Mouse (Mus musculus) hindbrain, embryonic 12.5 days (tissue): ENCODE measurements around the gene Tub. TPM values are rescaled to one million over a fixed set of nuclear protein-coding genes. Genes with fewer than 3 reads are reported as not detected.

ENCODE experiments used
- ATAC-seq: fragments of 200-750 bp; cut with Nextera tagmentation; 2 replicates; pipeline ENCODE4 v1.8.0; 2017; ENCODE audit warnings: moderate TSS enrichment; ENCODE audit not compliant: low FRiP score
- H3K27ac ChIP-seq: fragments of 300-500 bp; sonication (generic); 2 replicates; pipeline ENCODE4 v1.5.1; 2016; ENCODE audit warnings: mild to moderate bottlenecking
- H3K27me3 ChIP-seq: fragments of 300-500 bp; sonication (generic); 2 replicates; pipeline ENCODE4 v1.6.1; 2016; ENCODE audit warnings: mild to moderate bottlenecking
- H3K36me3 ChIP-seq: fragments of 300-500 bp; sonication (generic); 2 replicates; pipeline ENCODE4 v1.6.1; 2016; ENCODE audit warnings: mild to moderate bottlenecking
- H3K4me1 ChIP-seq: fragments of 300-500 bp; sonication (generic); 2 replicates; pipeline ENCODE4 v1.6.1; 2016
- H3K4me2 ChIP-seq: fragments of 300-500 bp; sonication (generic); replicated peaks from 2 replicates; pipeline ENCODE4 v1.6.1; 2016; ENCODE audit warnings: mild to moderate bottlenecking
- H3K4me3 ChIP-seq: fragments of 300-500 bp; sonication (generic); 2 replicates; pipeline ENCODE4 v1.5.1; 2016; ENCODE audit warnings: mild to moderate bottlenecking
- H3K9ac ChIP-seq: fragments of 300-500 bp; sonication (generic); 2 replicates; pipeline ENCODE4 v1.6.1; 2016; ENCODE audit warnings: mild to moderate bottlenecking, moderate library complexity
- H3K9me3 ChIP-seq: fragments of 300-500 bp; sonication (generic); replicated peaks from 2 replicates; pipeline ENCODE4 v1.6.1; 2016; ENCODE audit warnings: mild to moderate bottlenecking
- WGBS: fragments of 180-500 bp; shearing (Covaris S2); methylation state at CpG from one replicate; pipeline ENCODE4 v1.1.7; 2016; 5-methylcytosine and 5-hydroxymethylcytosine counted together
- polyA plus RNA-seq: library from polyadenylated mRNA; unstranded; fragments of >200 nt; fragmentation: Nextera tagmentation; extraction: Ambion mirVana; gene quantifications from 2 replicates; pipeline ENCODE4 v1.2.1, GENCODE M21; 2016

The Tub gene
- polyA plus RNA-seq, 1 experiment from 2014 or later = 42.1 TPM

DNA sequence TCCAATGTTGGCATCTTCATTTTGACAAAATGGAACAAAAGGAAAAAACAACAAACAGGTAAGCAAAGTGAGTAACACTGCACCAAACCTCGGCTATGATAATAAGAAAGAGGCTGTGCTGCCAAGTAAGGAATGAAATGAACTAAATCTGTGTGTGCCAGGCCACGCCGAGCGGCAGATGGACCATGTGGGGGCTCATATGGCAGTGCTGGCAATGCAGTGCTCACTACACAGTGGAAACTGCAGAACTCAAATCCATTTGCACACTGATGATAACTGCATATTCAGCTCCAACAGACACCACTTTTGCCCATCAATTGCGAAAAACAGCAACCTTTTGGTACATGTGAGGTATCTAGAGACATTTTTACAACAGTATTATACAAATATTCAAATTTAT is 89.3 kb downstream of the Tub start:
- H3K27ac ChIP-seq = no peak overlapping the region
- no peaks in the 10 kb centered on the region for H3K9me3 ChIP-seq
- no peaks in the 10 kb centered on the region for H3K27me3 ChIP-seq
- 83% methylated on average over 5 of the region's 5 CpGs for WGBS
- no peaks in the 10 kb centered on the region for H3K4me1 ChIP-seq
- no peak overlapping the region for H3K9ac ChIP-seq
- no peak overlapping the region for H3K4me3 ChIP-seq
- ATAC-seq = no peak
- H3K4me2 ChIP-seq = no peak overlapping the region
- H3K36me3 ChIP-seq = peaks cover 4% of the 10 kb centered on the region; the same call in 1 of the 2 replicates

DNA sequence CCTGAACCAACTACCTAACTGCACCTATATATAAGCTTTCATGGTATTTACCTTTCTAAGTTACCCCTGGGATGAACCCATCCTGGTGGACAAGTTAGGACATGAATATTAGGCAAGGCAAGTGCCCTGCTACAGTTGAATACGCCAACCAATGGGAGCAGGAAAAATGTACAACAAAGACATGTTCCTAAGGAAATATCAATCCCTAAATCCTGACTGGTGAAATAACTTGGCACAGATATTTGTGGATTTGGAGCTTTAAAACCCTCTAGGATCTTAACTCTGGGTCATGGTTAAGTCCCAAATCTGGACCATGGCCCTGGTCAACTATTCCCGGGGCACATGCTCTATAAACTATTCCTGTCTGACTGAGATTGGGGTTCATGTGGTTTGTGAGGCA is 95.7 kb downstream of the Tub start:
- H3K9me3 ChIP-seq = no peaks in the 10 kb centered on the region
- no peak overlapping the region for H3K4me3 ChIP-seq
- no peak overlapping the region for H3K27ac ChIP-seq
- ATAC-seq = no peak
- peaks cover 5% of the 10 kb centered on the region; the same call in 1 of the 2 replicates for H3K36me3 ChIP-seq
- H3K4me2 ChIP-seq = no peak overlapping the region
- no peak overlapping the region for H3K9ac ChIP-seq
- 95% methylated on average over 2 of the region's 2 CpGs for WGBS
- H3K4me1 ChIP-seq = no peaks in the 10 kb centered on the region
- H3K27me3 ChIP-seq = no peaks in the 10 kb centered on the region

DNA sequence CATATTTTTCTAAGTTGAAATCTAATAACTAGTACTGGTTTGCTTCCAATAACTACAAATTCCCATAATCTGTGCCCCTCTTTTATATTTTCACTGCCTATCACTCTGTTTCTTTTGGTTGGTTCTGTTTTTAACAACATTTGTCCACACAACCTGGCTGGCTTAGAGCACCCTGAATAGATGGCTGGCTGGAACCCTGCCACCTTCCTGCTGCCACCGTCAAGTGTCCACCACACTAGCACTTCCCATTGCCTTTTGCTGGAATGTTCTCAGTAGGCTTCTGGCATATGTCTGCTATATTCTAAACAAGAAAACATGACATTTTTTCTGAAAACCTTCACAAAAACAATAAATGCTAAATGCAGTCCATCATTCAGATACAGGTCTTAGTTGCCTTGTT is 100.7 kb downstream of the Tub start:
- Histone ChIP-seq H3K4me3 (no peak overlapping the region), H3K4me1 (no peaks in the 10 kb centered on the region), H3K4me2 (no peak overlapping the region), H3K9me3 (no peaks in the 10 kb centered on the region), H3K36me3 (peaks cover 12% of the 10 kb centered on the region; the same call in 1 of the 2 replicates), H3K9ac (no peak overlapping the region), H3K27ac (no peak overlapping the region), H3K27me3 (no peaks in the 10 kb centered on the region)
- 97% methylated on average over 1 of the region's 1 CpGs for WGBS
- no peak for ATAC-seq

DNA sequence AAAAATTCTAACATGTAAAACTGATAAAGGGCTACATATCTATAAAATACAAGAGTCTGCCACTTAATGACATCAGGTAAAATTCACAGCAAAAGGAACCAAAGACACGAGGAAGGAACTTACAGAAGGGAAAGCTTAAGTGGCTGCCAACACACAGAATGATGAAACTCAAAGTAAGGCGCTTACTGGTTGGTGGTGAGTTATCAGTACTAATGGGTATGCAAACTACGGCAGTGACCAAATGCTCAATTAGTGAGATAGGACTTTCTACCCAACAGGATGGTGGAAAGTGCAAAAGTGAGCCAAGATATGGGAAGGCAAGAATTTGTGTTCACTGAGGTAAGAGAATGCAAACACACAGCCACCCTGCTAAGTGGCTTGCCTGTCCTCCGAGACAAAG is 109.4 kb downstream of the Tub start:
- no peaks in the 10 kb centered on the region for H3K9me3 ChIP-seq
- H3K4me2 ChIP-seq = no peak overlapping the region
- ATAC-seq = no peak
- WGBS = 88% methylated on average over 4 of the region's 4 CpGs
- no peaks in the 10 kb centered on the region for H3K27me3 ChIP-seq
- peaks cover 3% of the 10 kb centered on the region; the same call in 1 of the 2 replicates for H3K36me3 ChIP-seq
- H3K27ac ChIP-seq = no peak overlapping the region
- no peak overlapping the region for H3K4me3 ChIP-seq
- H3K9ac ChIP-seq = no peak overlapping the region
- H3K4me1 ChIP-seq = no peaks in the 10 kb centered on the region

DNA sequence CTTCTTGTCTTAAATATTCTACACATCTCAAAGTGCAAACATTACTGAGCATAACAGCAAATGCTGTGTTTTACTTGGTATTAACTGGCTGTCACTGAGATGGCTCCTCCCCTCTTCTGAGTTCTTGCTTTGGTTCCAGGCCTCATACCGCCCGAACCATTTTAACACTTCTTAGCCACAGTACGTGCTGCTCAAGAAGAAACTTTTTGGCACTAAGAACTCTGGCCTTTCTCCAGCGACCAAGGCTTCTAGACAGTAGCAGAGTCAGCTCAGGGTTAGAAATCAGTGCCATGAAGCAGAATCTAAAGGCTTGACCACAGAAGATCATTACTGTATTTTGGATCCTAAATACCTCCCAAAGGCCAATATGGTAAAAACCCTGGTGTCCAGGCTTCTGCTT is 119.5 kb downstream of the Tub start:
- no peaks in the 10 kb centered on the region for H3K9me3 ChIP-seq
- H3K27me3 ChIP-seq = no peaks in the 10 kb centered on the region
- H3K4me2 ChIP-seq = no peak overlapping the region
- H3K4me3 ChIP-seq = no peak overlapping the region
- no peak overlapping the region for H3K9ac ChIP-seq
- H3K4me1 ChIP-seq = no peaks in the 10 kb centered on the region
- 91% methylated on average over 4 of the region's 4 CpGs for whole genome bisulfite sequencing
- no peak overlapping the region for H3K27ac ChIP-seq
- no peak for ATAC-seq
- no peaks in the 10 kb centered on the region for H3K36me3 ChIP-seq

DNA sequence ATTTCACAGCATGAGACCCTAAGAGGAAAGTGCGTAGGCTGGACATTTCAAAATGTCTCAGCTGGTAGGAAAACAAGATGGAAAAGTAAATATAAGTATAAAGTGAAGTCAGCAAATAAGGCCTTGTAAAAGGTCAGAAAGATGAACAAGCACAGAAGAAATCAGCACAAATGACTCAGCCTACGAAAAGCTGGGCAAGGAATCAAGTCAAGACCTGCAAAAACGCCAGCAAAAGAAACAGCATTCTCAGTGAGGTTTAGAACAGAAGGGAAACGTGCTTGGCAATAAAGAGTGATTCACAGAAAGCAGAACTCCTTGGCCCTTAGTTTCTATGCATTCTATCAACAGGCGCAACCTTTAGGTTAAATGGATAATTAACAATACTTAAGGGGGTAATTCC is 122.2 kb downstream of the Tub start:
- 85% methylated on average over 5 of the region's 5 CpGs for WGBS
- Histone ChIP-seq H3K36me3 (no peaks in the 10 kb centered on the region), H3K4me3 (no peak overlapping the region), H3K9me3 (no peaks in the 10 kb centered on the region), H3K4me1 (no peaks in the 10 kb centered on the region), H3K9ac (no peak overlapping the region), H3K4me2 (no peak overlapping the region), H3K27ac (no peak overlapping the region), H3K27me3 (no peaks in the 10 kb centered on the region)
- no peak for ATAC-seq

DNA sequence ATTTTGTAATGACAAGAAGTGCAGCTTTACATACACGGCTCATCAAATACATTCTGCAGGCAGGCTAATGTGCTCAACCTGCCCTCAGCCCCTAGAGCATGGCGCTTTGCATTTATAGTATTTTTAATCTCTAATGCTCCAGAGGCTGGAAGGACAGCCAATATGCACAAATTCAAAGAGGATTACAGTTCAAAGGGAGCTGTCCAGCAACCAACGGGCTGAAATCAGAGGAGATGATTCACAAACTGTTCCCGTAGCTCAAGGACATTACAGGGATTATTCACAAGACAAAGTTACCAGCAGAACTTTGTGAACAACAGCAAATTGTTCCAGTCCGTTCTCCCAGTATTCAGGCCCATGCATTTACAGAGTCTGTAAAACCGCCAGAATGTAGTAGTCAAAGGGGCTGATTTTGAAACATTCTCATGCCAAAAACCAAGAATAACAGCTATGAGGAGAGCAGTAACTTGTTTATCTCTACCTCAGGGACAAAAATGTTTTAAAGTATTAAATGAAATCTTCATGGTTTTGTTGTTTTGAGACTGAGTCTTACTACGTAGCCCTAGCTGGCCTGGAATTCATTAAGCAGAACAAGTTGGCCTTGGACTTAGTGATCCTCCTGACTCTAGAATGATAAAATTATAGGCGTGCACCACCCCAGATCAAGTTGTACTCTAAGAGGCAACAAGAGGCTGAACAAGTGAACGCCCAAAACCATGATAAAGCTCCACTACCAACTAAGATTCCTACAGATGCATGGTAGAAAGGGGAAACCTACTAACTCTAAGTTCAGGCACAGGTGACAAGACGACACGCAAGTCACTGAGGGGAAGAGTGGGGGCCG is 132.4 kb downstream of the Tub start:
- 25% methylated on average over 12 of the region's 12 CpGs for WGBS
- Histone ChIP-seq H3K27me3 (no peaks in the 10 kb centered on the region), H3K9me3 (no peaks in the 10 kb centered on the region), H3K4me3 (peak overlapping the region; percentile 80), H3K9ac (peak overlapping the region; percentile 77), H3K36me3 (no peaks in the 10 kb centered on the region), H3K4me2 (peak overlapping the region; percentile 66), H3K4me1 (peaks cover 13% of the 10 kb centered on the region), H3K27ac (no peak overlapping the region)
- peak; percentile 53 for ATAC-seq

DNA sequence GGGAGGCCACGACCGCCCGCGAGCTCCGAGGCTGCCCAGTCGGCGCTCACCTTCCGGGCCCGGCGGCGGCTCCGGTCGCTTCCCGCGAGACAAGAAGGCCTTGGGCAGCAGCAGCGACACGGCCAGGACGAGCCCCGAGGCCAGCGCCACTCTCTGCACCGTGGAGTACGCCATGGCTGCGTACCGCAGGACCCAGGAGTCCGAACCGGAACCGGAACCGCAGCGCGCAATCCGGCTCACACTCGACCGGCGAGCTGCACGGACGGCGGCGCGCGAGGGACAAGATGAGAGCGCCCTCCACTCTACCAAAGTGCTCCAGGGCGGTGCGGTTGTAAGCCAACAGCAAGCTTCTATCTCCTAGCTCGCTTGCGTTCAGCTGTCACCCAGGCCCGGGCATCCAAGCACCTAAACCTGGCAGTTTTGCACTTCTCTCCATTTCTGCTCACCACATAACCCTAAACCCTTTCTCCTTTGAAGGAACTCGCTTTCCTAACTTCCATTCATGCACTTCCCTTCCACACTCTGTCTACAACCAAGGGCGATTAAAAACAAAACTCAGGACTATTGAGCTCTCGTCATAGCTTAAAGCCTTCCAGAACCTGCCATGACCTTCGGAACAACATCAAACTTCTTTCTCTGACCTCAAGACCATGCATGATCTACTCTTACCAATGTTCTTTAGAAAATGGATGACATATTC is 133.1 kb downstream of the Tub start, which contains the start of gene Ric3:
Ric3 (minus strand) TSS at position 219 of the 700 bp plus-strand sequence.
- H3K4me1 ChIP-seq = peaks cover 13% of the 10 kb centered on the region
- peak within 1 kb of the TSS; percentile 80 for H3K4me3 ChIP-seq
- peak within 1 kb of the TSS; percentile 66 for H3K4me2 ChIP-seq
- H3K27ac ChIP-seq = no peak within 1 kb of the TSS
- no peaks in the 10 kb centered on the region for H3K36me3 ChIP-seq
- peak within 1 kb of the TSS; percentile 77 for H3K9ac ChIP-seq
- no peaks in the 10 kb centered on the region for H3K27me3 ChIP-seq
- H3K9me3 ChIP-seq = no peaks in the 10 kb centered on the region
- WGBS = 9% methylated on average over 50 of the region's 50 CpGs
- ATAC-seq = peak; percentile 93

DNA sequence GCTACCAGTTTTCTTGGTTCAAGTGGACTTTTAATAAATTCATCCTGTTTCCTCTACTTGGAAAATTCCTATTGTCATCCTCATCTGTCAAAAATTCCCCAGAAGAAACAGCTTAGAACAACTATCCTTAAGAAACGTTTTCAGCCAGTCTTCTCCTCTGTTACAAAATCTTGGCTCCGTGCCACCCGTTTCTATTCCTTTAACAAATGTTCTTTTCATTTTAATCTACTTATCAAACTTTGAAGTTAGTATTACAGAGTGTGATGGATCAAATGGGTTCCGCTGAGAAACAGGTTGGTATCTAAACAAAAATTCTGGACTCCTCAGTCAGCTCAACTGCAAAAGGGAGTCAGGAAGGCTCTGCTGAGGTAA is 133.7 kb downstream of the Tub start:
- Histone ChIP-seq H3K9me3 (no peaks in the 10 kb centered on the region), H3K27ac (no peak overlapping the region), H3K36me3 (no peaks in the 10 kb centered on the region), H3K4me1 (peaks cover 13% of the 10 kb centered on the region), H3K4me2 (peak overlapping the region; percentile 66; the same call in 1 of the 2 replicates), H3K27me3 (no peaks in the 10 kb centered on the region), H3K9ac (0 out of 2 replicates have a peak overlapping the region, but pooled peaks have one; percentile 77), H3K4me3 (no peak overlapping the region)
- 84% methylated on average over 4 of the region's 4 CpGs for WGBS
- ATAC-seq = no peak

Other genes starting within 250 kb of the Tub start
- gene Olfr512, start 237.0 kb upstream of the Tub start, polyA plus RNA-seq = not detected in 2 replicates
- gene Olfr513, start 199.4 kb upstream of the Tub start, polyA plus RNA-seq = not detected in 2 replicates
- gene Olfr514, start 124.3 kb upstream of the Tub start, polyA plus RNA-seq = not detected in 2 replicates
- gene Olfr516, start 99.8 kb upstream of the Tub start, polyA plus RNA-seq = not detected in 2 replicates
- gene Olfr517, start 78.0 kb upstream of the Tub start, polyA plus RNA-seq = not detected in 2 replicates
- not detected in 2 replicates for gene Olfr518, start 65.3 kb upstream of the Tub start, polyA plus RNA-seq
- not detected in 2 replicates for gene Olfr519, start 55.9 kb upstream of the Tub start, polyA plus RNA-seq
- not detected in 2 replicates for gene Nlrp10, start 20.2 kb upstream of the Tub start, polyA plus RNA-seq
- gene Eif3f, start 15.9 kb upstream of the Tub start, polyA plus RNA-seq = 77.2 and 87.2 TPM in 2 replicates
- gene Ric3, start 133.0 kb downstream of the Tub start, polyA plus RNA-seq = 21.9 and 23.5 TPM in 2 replicates
- 46.3 and 50.9 TPM in 2 replicates for gene Lmo1, start 224.9 kb downstream of the Tub start, polyA plus RNA-seq